Mouse (Mus musculus) spleen, adult 2 months (tissue): ENCODE data around the gene Insyn1. TPM values are rescaled to one million over a fixed set of nuclear protein-coding genes. Genes with fewer than 3 reads are reported as not detected.

Experiments used
- DNase-seq, 2 experiments: peaks; one replicate each; pipeline versions ENCODE4 v3.0.0 to v3.0.0-alpha.2; 2012 to 2021; ENCODE audit warnings: low spot score in 2 of 2, low read depth in 1 of 2
- H3K27ac ChIP-seq: fragments of 200-500 bp; 2 replicates; pipeline ENCODE4 v1.5.1; 2012; ENCODE audit warnings: low read length, inconsistent platforms; ENCODE audit not compliant: insufficient read depth
- H3K27me3 ChIP-seq: fragments of 200-500 bp; 2 replicates; pipeline ENCODE4 v1.6.1; 2012; ENCODE audit warnings: mild to moderate bottlenecking, moderate library complexity, low read length, inconsistent platforms; ENCODE audit not compliant: control insufficient read depth, insufficient read depth
- H3K36me3 ChIP-seq: fragments of 200-500 bp; 2 replicates; pipeline ENCODE4 v1.6.1; 2012; ENCODE audit warnings: mild to moderate bottlenecking, low read length, inconsistent platforms; ENCODE audit not compliant: control insufficient read depth, insufficient read depth
- H3K4me1 ChIP-seq: fragments of 200-500 bp; 2 replicates; pipeline ENCODE4 v1.6.1; 2011; ENCODE audit warnings: inconsistent platforms; ENCODE audit not compliant: control insufficient read depth, insufficient read depth, insufficient read length
- H3K4me3 ChIP-seq: fragments of 200-500 bp; 2 replicates; pipeline ENCODE4 v1.5.1; 2011; ENCODE audit warnings: mild to moderate bottlenecking, inconsistent platforms; ENCODE audit not compliant: insufficient read depth, insufficient read length; ENCODE audit errors: extremely low read depth
- CTCF ChIP-seq: fragments of 200-500 bp; IDR thresholded peaks from 2 replicates; pipeline ENCODE4 v1.5.1; 2011; ENCODE audit warnings: mild to moderate bottlenecking, inconsistent platforms; ENCODE audit not compliant: insufficient read depth, insufficient read length, insufficient replicate concordance; ENCODE audit errors: extremely low read depth
- POLR2A ChIP-seq: fragments of 200-500 bp; IDR thresholded peaks from 2 replicates; pipeline ENCODE4 v1.6.1; 2011; ENCODE audit warnings: low read depth, low read length, inconsistent platforms
- WGBS: fragments of 180-500 bp; shearing (Covaris S2); methylation state at CpG from one replicate; pipeline ENCODE4 v1.1.7; 2018; 5-methylcytosine and 5-hydroxymethylcytosine counted together
- polyA plus RNA-seq: library from polyadenylated mRNA; depleted of rRNA; stranded (reverse); fragments of >200 nt; gene quantifications from 2 replicates; pipeline ENCODE4 v1.2.3, GENCODE M21; 2012

Insyn1 gene
- polyA plus RNA-seq, 1 experiment, result 1.2 TPM

DNA sequence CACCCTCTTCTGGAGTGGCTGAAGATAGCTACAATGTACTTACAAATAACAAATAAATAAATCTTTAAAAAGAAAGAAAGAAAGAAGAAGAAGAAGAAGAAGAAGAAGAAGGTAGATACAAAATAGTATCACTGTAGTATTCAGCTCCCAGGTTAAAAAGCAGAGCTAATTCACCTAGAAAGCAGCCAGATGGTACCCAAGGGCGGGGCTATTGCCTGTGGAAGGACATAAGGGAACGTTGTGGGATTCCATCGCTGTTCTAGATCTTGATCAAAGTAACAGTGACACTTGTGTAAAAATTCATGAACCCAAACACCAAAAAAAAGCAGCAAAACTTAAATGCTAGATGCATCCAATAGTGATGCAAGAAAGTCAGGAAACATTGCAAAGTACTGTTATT is 31.6 kb downstream of the Insyn1 start:
- Histone ChIP-seq H3K4me3 (no peak overlapping the region), H3K36me3 (no peaks in the 10 kb centered on the region), H3K27me3 (no peaks in the 10 kb centered on the region), H3K27ac (no peak overlapping the region), H3K4me1 (peaks cover 8% of the 10 kb centered on the region)
- no peak for TF ChIP-seq POLR2A
- no peak for TF ChIP-seq CTCF
- 83% methylated on average over 3 of the region's 3 CpGs for WGBS
- no peak for DNase-seq

DNA sequence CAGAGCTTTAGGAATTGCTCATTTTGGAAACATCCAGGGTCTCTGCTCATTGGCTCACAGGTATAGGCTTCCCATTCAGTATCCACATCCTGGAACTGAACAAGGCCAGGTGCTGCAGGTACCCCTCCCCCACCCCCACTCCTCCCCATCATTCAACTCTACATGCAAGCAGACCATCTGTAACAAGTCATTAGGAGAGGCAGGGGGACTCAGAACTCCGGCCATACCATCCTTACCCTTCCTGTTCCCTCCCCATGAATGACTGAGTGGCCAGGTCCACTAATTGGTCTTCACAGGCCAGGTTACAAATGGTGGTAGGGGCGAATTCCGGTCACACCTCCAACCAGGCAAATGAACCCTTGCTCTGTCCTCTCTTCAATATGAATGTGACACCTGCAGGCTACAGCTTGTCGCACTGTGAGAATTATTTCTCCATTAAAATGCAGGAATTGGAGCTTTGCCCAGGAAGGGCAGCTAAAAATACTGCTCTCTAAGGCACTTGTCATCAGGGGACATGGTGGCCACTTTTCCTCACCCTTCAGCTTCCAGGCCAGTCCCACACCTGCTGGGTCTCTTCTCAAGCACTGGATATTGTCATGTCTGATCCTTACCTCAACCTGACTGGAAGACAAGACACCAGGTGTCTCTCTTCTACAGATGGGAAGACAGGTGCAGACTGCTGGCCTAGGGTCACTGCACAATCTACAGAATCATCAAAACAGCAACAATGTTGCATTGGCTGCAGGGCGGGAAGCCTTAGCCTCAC is 32.6 kb downstream of the Insyn1 start:
- WGBS, result 89% methylated on average over 5 of the region's 5 CpGs

DNA sequence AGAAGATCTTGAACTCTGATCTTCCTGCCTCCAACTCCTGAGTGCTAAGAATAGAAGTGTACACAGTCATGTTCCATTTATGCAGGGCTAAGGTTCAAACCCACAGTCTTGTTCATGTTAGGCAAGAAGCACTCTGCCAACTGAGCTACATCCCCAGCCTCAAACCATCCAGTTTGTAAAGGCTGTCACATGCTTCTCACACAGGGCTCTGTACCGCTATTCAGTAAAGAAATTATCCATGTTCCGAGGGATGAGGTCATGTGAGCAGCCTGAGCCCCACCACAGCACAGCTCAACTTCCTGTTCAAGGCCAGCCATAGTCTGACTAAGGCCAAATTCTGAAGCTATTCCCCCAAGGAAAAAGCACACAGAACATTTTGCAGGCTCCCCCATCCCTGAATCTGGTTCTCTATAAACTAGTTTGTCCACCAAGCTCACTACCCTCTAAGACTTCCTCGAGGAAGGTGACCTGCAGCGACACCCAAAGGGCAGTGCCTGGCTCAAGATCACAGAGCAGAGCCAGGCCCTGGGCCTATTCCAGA is 33.5 kb downstream of the Insyn1 start:
- DNase-seq, result no peak
- WGBS, result 27% methylated on average over 4 of the region's 4 CpGs
- Histone ChIP-seq H3K4me3 (no peak overlapping the region), H3K36me3 (no peaks in the 10 kb centered on the region), H3K27ac (no peak overlapping the region), H3K27me3 (no peaks in the 10 kb centered on the region), H3K4me1 (peaks cover 8% of the 10 kb centered on the region)
- TF ChIP-seq POLR2A (no peak), CTCF (no peak)

More for the DNA sequence above, 32.6 kb downstream of the Insyn1 start:
- Histone ChIP-seq H3K36me3 (no peaks in the 10 kb centered on the region), H3K27me3 (no peaks in the 10 kb centered on the region), H3K4me3 (no peak overlapping the region), H3K27ac (no peak overlapping the region), H3K4me1 (peaks cover 8% of the 10 kb centered on the region)
- TF ChIP-seq CTCF (no peak), POLR2A (no peak)
- no peak for DNase-seq

DNA sequence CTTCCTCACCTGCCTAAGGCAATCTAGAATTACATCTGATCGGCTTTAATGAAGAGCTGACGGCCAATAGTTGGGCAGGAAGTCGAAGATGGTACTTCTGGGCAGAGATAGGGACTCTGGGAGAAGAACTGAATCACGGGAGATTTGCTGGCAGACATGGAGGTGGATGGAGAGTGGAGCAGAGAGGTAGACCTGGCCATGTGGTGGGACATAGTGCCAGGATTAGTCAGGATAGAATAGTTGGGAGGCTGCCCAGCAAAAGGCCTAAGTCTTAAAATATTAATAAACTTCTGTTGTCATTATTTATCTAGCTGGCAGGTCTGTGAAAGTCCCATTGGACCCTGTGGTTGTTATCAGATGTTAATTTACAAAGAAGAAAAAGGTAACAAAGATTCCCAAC is 36.7 kb downstream of the Insyn1 start:
- no peaks in the 10 kb centered on the region for H3K27me3 ChIP-seq
- no peaks in the 10 kb centered on the region for H3K36me3 ChIP-seq
- no peaks in the 10 kb centered on the region; the same call in 1 of the 2 replicates for H3K4me1 ChIP-seq
- no peak overlapping the region for H3K27ac ChIP-seq
- 84% methylated on average over 4 of the region's 4 CpGs for WGBS
- H3K4me3 ChIP-seq, result no peak overlapping the region
- TF ChIP-seq CTCF (no peak), POLR2A (no peak)
- no peak for DNase-seq

DNA sequence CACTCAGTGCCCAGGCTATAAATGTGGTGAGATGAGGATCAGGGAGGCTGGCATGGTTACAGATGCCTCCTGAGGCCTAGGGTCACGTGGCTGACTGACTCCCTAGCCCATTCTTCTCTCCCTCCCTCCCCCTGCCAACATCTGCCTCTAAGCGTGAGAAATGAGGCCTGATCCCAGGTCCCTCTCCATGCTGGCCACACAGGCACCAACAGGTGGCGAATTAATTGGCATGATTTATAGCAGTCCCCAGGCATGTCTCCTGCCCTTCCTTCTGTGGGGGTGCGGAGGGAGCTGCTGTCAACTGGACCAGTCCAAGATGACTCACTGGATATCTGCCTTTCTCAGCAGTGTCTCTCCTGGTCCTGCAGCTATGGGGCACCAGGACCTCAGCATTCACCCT is 39.4 kb downstream of the Insyn1 start:
- Histone ChIP-seq H3K27ac (no peak overlapping the region), H3K27me3 (no peaks in the 10 kb centered on the region), H3K4me3 (no peak overlapping the region), H3K4me1 (no peaks in the 10 kb centered on the region), H3K36me3 (no peaks in the 10 kb centered on the region)
- TF ChIP-seq POLR2A, result no peak
- TF ChIP-seq CTCF, result no peak
- WGBS, result 76% methylated on average over 4 of the region's 4 CpGs
- no peak for DNase-seq

DNA sequence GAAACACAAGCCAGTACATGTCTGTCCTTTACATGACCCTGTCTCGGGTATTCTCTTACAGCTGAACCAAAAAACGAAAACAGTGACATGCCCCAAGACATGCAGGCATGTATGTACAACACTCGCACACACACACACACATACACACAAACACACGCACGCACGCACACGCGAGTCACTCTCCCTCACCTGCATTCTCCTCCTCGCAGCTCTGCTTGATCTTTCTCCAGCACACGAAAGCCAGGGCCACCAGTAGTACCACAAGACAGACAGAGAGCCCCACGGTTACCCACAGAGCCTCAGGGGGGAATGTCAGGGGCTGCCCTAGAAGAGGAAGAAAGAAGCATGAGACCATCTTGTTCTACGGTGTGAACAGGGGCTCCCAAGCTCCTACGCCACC is 42.0 kb downstream of the Insyn1 start:
- Histone ChIP-seq H3K4me1 (peaks cover 2% of the 10 kb centered on the region; the same call in 1 of the 2 replicates), H3K4me3 (no peak overlapping the region), H3K27me3 (no peaks in the 10 kb centered on the region), H3K27ac (no peak overlapping the region), H3K36me3 (no peaks in the 10 kb centered on the region)
- 57% methylated on average over 13 of the region's 13 CpGs for WGBS
- DNase-seq, result no peak
- TF ChIP-seq POLR2A (no peak), CTCF (no peak)

DNA sequence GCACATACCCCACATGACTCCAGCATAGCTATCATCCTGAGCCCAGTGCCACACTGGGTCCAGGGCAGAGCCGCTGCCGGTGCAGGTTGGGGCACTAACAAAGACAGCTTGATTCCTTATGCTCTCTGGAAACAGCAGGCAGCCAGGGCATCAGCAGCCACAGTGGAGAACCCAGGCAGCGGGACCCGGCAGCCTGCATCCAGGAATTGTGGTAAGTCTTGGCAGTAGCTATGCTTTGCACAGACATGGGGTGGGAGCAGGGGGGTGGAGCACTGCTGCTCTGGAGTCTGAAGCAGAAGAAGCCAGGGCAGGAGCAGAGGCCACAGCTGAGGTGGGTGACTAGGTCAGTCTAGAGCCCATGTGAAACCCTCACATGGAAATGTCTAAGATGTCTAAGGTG is 43.8 kb downstream of the Insyn1 start:
- no peak for TF ChIP-seq POLR2A
- TF ChIP-seq CTCF, result no peak
- Histone ChIP-seq H3K4me1 (peaks cover 16% of the 10 kb centered on the region), H3K36me3 (no peaks in the 10 kb centered on the region), H3K4me3 (no peak overlapping the region), H3K27ac (no peak overlapping the region), H3K27me3 (no peaks in the 10 kb centered on the region)
- 97% methylated on average over 4 of the region's 4 CpGs for WGBS
- DNase-seq, result no peak
